Mouse (Mus musculus) liver (tissue): Measurements from ENCODE around the gene Tle2.
A peak's percentile ranks its signal among the peaks of the same experiment; 100 is the strongest.

Source experiments
- DNase-seq: peaks from one replicate; pipeline ENCODE4 v3.0.0-alpha.2; 2020; ENCODE audit warnings: mixed read lengths

The Tle2 gene

GRCm38 (mm10) chr10:81575695-81576094 is 1.3 kb downstream of the Tle2 start:
- DNase-seq = peak; percentile 58

DNA sequence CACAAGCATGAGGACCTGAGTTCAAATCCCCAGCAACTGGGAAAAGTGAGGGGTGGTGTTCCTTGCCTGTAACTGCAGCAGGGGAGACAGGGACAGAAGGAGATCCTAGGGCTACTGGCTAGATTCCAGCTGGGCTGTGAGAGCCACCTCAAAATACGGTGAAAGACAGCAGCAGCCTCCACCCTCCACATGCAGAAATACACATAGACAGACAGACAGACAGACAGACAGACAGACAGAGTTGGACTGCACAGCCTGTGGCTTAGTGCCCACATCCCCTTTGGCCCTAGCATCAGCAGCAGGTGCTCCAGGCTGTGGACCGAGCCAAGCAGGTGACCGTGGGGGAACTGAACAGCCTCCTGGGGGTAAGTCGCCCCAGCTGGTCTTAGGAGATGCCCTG is 5.6 kb downstream of the Tle2 start:
- DNase-seq = no peak

DNA sequence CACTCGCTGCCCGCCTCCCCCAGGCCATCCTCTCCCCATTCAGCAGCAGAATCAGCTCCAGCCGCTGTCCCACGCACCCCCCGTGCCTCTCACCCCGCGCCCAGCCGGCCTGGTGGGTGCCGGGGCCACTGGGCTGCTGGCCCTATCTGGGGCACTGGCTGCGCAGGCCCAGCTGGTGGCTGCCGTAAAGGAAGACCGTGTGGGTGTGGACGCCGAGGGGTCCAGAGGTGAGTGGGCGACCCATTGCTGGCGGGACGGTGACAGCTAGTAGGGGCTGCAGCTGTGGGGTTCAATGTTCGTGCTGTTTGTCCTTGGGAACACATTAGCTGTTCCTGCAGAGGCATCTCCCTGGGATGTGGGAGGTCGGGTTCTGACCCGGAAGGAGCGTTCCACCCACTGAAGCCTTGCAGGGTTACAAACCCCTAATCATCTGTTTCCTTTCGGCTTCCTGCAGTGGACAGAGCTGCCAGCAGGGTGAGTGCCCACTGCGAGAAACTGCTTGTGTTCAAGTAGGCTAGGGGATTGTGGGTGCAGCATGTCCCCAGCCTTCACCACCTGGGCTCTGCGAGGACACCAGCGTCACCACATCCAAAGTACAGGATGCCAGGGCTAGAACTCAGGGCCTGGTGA is 6.2 kb downstream of the Tle2 start:
- DNase-seq = no peak

DNA sequence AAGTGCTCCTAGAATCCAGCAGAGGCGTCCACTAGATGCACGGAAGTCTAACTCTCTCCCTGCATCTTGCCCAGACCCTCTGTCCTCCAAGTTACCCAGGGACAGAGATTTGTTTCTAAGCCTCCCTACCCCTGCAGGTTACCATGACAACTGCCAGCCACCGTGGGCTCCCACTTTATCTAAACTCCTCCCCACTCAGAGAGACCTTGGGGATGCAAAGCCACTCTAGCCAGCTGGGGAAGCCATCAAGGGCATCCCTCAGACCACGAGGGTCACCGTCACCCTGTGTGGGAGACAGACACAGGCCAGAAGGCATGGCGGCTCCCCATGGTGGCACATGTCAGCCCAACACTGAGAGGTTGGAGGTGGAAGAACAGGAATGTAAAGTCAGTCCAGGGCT is 9.0 kb downstream of the Tle2 start:
- no peak for DNase-seq

DNA sequence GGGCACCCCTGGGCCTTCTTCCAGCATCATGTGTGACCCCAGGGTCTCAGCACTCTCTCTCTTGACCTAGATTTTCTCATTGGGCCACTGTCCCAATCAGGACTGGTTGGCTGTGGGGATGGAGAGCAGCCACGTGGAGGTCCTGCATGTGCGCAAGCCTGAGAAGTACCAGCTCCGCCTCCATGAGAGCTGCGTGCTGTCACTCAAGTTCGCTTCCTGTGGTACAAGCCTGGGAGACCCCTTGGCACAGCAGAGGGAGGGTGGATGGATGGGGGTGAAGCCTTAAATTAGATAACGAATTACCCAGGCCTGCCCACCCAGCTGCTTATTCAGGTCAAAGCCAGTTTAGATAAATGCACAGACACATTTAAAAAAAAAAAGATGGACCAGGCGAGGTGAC is 14.4 kb downstream of the Tle2 start:
- no peak for DNase-seq

DNA sequence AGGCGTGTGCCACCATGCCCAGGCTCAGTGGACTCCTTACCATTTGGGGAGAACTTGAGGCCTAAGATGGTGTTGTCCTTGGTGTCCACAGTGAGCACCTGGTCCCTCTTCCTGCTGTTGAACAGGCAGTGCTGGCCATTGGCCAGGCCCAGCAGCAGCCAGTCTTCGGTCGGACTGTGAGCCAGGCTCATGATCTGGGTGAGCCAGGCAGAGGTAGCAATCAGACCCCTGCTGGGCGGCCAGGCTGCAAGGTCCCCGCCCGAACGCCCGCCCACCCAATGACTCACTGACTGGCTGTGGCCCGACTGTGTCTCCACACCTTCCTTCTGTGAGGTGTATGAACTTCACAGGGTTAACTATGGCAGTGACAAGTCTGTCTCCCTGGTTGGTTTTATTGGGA is 17.5 kb downstream of the Tle2 start:
- no peak for DNase-seq

- no peak for DNase-seq
These were observed 18.3 kb downstream of the Tle2 start for GRCm38 (mm10) chr10:81592631-81593030.

DNA sequence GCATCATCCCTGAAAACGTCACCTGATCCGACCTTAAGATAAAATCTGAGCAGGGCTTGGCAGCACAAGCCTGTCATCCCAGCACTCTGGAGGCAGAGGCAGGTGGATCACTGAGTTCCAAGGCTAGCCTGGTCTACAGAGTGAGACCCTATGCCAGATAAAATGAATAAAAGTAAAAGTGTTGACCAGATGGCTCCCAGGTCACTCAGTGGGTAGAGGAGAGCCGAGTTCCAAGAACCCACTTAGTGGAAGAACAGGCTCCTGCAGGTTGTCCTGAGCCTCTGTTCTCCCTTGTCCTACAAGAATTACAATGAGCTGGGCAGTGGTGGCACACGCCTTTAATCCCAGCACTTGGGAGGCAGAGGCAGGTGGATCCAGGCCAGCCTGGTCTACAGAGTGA is 18.9 kb downstream of the Tle2 start:
- DNase-seq = no peak

GRCm38 (mm10) chr10:81593935-81594334 is 19.6 kb downstream of the Tle2 start:
- no peak for DNase-seq

DNA sequence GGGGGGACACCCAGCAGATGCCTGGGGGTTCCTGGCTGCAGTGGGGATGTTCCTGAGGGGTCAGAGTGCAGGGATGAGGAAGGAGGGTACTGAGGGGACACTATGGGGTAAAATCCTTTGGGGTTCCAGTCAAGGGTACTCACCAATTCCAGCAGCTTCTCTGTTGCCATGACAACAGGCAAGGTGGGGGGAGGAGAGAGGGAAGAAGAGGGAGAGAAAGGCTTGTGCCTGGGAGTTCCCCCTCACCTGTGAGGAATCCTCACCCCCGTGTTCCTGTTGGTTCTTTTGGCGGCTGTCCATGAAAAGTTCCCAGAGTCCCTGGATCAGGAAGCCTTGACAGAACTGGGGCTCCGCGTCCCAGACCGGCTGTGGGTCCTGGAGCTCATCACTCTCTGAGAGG is 21.2 kb downstream of the Tle2 start:
- no peak for DNase-seq

DNA sequence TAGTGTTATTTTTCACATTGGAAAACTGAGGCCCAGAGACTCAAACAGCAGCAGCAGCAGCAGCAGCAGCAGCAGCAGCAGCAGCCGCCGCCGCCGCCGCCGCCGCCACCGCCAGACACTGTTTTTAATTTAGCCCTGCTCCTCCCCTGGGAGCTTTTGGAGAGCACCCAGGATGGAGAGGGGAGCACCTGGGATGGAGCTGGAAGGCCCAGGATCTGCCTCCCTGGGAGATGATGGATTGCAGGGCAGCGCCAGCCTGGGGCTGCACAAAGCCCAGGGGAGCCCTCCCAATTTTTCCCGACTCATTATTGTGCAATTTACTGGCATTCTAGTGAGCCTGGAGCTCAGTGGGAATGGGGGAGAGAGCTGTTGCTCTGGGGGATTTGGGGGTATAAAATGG is 22.2 kb downstream of the Tle2 start:
- no peak for DNase-seq

- DNase-seq = no peak
These were observed 23.0 kb downstream of the Tle2 start for GRCm38 (mm10) chr10:81597137-81597950.

GRCm38 (mm10) chr10:81598342-81598741 is 24.0 kb downstream of the Tle2 start:
- no peak for DNase-seq

DNA sequence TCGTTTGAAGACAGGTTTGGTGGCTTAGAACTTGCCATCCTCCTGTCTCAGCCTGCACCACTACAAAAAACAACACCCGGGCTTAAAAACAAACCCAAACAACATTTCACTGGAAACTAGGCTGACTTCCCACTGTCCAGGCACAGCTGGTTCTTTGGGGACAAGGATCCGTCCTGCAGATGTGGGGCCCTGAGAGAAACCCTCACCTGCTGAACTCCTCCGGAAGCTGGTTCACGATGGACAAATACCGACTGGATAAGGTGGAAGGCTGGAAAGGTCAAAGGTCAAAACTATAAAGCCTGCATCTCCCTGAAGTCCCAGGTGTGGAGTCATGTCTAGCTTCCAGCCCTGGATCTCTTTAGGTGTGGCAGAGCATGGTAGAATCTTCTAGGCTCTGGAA is 24.5 kb downstream of the Tle2 start:
- no peak for DNase-seq

GRCm38 (mm10) chr10:81599630-81600029 is 25.3 kb downstream of the Tle2 start:
- no peak for DNase-seq

DNA sequence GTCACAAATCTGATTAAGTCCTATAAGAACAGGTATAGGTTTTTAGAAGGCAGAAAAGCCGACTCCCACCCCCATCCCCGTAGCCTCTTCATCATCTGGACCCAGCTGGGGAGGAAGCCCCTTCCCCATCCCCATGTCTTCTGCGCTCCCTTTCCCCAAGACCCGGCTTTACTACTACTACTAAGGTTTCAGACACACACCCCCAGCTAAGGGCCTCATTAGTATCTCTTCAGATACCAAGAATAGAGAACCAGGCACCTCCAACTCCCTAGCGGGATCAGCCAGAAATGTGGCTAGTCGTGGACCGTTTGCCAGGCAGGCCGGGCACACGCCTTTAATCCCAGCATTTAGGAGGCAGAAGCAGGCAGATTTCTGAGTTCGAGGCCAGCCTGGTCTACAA is 25.7 kb downstream of the Tle2 start:
- DNase-seq = no peak

DNA sequence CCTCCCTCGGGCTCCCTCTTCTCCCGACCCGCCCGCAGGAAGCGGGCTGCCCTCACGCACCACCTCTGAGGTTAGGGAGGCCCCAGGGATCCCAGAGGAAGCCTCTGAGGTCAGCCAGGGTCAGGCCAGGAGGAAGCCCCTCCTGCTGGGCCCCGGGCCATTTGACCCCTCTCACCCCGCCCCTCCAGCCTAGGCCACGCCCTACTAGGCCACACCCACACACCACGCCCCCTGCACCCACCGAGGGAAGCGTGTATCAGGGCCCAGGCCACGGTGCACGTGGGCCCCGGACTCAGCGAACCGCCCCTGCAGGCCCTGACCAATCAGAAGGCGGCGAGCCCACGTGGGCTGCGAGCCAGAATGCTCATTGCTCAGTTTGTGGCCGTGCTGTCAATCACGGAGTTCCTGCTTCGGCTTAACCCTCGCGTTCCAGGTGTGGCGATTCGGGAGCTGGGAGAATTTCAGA is 26.4 kb downstream of the Tle2 start, which contains the start of gene Tle6:
Gene Tle6 (minus strand): TSS at position 336 of the 466 bp plus-strand sequence.
- DNase-seq = peak; percentile 97

DNA sequence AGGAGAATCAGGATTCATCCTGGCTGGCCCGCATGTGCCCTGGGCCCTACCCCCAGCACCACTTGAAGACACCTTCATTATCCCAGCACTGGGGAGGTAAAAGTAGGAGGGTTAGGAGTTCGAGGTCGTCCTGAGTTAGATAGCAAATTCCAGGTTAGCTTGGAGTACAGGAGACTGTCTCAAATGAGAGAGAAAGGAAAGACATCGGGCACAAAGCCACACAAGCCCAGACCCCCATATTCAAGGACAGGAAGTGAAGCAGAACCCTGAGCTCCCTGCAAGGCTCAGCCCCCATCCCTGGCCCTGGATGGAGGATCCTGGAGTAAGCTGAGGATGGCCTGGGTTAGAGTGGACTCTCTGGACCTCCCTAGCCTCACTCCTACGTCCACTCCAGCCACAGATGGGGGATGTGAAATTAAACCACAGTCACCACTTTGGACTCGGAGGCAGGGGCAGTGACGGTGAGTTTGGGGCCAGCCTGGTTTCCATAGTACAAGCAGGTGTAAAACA is 27.1 kb downstream of the Tle2 start:
- DNase-seq = no peak

GRCm38 (mm10) chr10:81602741-81603151 is 28.4 kb downstream of the Tle2 start:
- DNase-seq = no peak

DNA sequence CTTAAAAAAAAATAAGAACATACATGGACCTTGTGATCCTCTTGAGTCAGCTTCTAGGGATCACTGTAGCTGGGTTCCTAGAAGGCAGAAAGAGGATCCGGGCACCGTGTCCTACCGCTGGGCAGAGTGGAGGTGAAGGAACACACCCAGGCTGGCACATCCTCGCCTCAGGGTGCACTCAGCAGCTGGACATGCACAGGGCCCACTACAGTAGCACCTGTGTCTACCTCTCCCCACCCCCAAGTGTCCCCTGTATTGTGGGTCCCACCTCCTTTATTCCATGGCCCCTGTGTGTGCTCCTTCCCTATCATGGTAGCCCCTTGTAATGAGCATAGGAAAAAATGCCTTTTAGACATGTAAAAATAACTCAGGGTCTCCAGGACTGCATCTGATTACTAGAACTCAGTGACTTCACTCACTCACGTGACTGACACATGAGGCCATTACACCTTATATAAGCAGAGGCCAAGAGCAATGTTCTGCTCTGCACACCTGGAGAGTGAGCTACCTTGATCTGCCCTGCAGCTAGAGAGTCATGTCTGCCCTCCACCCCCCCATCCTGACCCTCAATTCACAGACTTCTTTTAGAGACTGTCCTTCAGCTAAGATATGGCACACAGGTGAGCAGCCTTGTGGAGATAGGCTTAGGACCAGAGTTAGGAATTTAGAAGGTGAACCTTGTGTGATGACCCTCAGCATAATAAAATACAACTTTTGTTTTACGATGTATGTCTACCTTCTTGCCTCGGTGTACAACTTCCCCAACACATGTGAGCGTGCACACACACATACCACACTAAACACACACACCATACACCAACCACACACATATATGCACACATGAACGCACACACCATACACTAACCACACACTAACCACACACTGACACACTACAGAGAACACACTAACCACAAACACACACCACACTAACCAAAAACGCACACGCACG is 29.9 kb downstream of the Tle2 start:
- DNase-seq = no peak

DNA sequence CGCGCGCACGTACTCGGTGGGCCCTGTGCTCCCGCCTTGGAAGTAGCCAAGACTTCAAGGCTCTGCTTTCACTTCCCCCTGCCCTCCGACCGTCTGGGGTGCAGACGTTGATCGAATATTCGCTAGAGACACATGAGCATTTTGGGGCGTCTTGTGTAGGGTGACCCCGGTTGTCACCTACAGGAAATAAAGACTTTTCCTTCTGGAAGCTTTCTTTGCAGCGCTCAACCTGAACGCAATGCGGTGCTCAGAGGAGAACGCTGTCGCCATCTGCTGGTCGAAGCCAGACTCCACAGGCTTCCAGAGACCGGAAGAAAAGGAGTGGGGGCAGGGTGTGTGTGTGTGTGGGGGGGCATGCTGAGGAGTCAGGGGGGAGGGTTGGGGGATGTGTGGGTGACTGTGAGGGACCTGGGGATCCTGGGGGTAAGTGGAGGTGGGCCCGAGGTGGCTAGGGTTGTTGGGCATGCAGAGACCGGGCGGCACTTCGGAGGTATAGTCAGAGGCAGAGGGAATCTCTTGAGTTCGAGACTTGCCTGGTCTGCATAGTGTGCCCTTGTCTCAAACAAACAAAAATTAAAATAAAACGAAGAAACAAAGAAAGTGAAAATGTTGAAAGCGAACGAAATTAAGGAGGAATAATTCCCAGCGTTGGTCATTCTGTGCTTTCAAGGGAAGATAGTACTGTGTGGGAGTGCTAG is 30.8 kb downstream of the Tle2 start:
- DNase-seq = peak; percentile 90

DNA sequence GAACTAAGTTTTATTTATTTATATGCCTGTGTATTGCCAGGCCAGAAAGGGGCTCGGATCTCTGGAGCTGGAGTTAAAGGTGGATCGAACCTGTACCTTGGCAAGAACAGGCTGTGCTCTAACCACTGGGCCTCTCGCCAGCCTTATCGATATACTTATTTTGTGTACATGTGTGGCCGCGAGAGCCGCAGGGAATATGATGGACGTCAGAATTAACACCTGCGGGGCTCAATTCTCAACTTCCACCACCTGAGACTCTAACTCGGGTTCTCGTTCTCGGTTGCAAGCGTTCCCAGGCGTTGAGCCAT is 31.3 kb downstream of the Tle2 start:
- no peak for DNase-seq
